Mouse (Mus musculus): ENCODE data around the gene Trim28. TPM values are rescaled to one million over a fixed set of nuclear protein-coding genes. Genes with fewer than 3 reads are reported as not detected.

Gene Trim28
- total and polyA plus RNA-seq, 3 experiments: 500 to 891 (median 516) TPM

- peaks cover 30% of the 10 kb centered on the region for H3K79me2 ChIP-seq (replicated peaks; ENCODE audit: control insufficient read depth, extremely low read depth, insufficient read depth, poor library complexity, severe bottlenecking)
- no peak for TF ChIP-seq ZKSCAN1 (IDR thresholded peaks at IDR 0.05; ENCODE audit: borderline replicate concordance, low read depth, low read length)
- peak; percentile 98 for TF ChIP-seq NELFE (IDR thresholded peaks at IDR 0.05; ENCODE audit: low read depth, low read length)
- peak; percentile 90 for TF ChIP-seq POLR2AphosphoS2 (IDR thresholded peaks at IDR 0.05; ENCODE audit: low read depth, low read length)
- TF ChIP-seq MAZ (IDR thresholded peaks at IDR 0.05; ENCODE audit: low read depth, low read length): peak; percentile 16; the same call in 1 of the 2 replicates
- TF ChIP-seq MEF2A (IDR thresholded peaks at IDR 0.05; ENCODE audit: borderline replicate concordance, low read depth, low read length): peak; percentile 40; the same call in 1 of the 2 replicates
- no peak for TF ChIP-seq CHD2 (IDR thresholded peaks at IDR 0.05; ENCODE audit: low read length)
- peak; percentile 51 for TF ChIP-seq BHLHE40 (IDR thresholded peaks at IDR 0.05; ENCODE audit: low read depth, low read length)
- TF ChIP-seq JUND (conservative IDR thresholded peaks at IDR 0.05; ENCODE audit: low read depth, low read length): no peak
- peak; percentile 86 for TF ChIP-seq NRF1 (IDR thresholded peaks at IDR 0.05; ENCODE audit: low read depth, low read length)
- TF ChIP-seq KAT2A (IDR thresholded peaks at IDR 0.05; ENCODE audit: insufficient replicate concordance, low read length): 0 out of 2 replicates have a peak, but pooled peaks have one; percentile 16
- TF ChIP-seq PAX5 (IDR thresholded peaks at IDR 0.05; ENCODE audit: low read length): no peak
- no peak for TF ChIP-seq EP300 (IDR thresholded peaks at IDR 0.05; ENCODE audit: low read length)
- no peak for TF ChIP-seq GABPA (IDR thresholded peaks at IDR 0.05; ENCODE audit: insufficient replicate concordance, low read depth, low read length)
- peak; percentile 67; the same call in 1 of the 2 replicates for TF ChIP-seq MXI1 (IDR thresholded peaks at IDR 0.05; ENCODE audit: low read depth, low read length)
- no peak for TF ChIP-seq RAD21 (IDR thresholded peaks at IDR 0.05; ENCODE audit: low read depth, low read length)
- TF ChIP-seq ELF1 (IDR thresholded peaks at IDR 0.05; ENCODE audit: low read depth, low read length): 0 out of 2 replicates have a peak, but pooled peaks have one; percentile 2
- TF ChIP-seq UBTF (IDR thresholded peaks at IDR 0.05; ENCODE audit: low read depth, low read length): no peak
- peak; percentile 73 for TF ChIP-seq TCF12 (IDR thresholded peaks at IDR 0.05; ENCODE audit: low read depth, low read length)
- peak; percentile 98 for TF ChIP-seq POLR2A (IDR thresholded peaks at IDR 0.05; ENCODE audit: low read depth, low read length)
- TF ChIP-seq JUN (IDR thresholded peaks at IDR 0.05; ENCODE audit: insufficient read depth, low read depth, low read length): no peak
- TF ChIP-seq TBP (conservative IDR thresholded peaks at IDR 0.05; ENCODE audit: low read depth, low read length): peak; percentile 71; the same call in 1 of the 2 replicates
- no peak for TF ChIP-seq ZNF384 (IDR thresholded peaks at IDR 0.05; ENCODE audit: low read depth, low read length)
- TF ChIP-seq MAX (IDR thresholded peaks at IDR 0.05; ENCODE audit: low read length): peak; percentile 88
- TF ChIP-seq MYC (IDR thresholded peaks at IDR 0.05; ENCODE audit: low read depth, low read length): peak; percentile 76
- TF ChIP-seq USF2 (conservative IDR thresholded peaks at IDR 0.05; ENCODE audit: low read depth, low read length): no peak
- TF ChIP-seq USF1 (IDR thresholded peaks at IDR 0.05; ENCODE audit: low read depth, low read length): no peak
- no peak for TF ChIP-seq RCOR1 (conservative IDR thresholded peaks at IDR 0.05; ENCODE audit: low read depth, low read length)
- peak; percentile 95 for TF ChIP-seq ZMIZ1 (IDR thresholded peaks at IDR 0.05; ENCODE audit: low read depth, low read length)
- peak overlapping the region; percentile 80 for H3K27ac ChIP-seq (ENCODE audit: insufficient read depth, low read depth)
- peaks cover 10 to 44% of the 10 kb centered on the region in 2 experiments; a peak in 3 of 4 replicates for H3K4me1 ChIP-seq (ENCODE audit: control insufficient read depth in 1 of 2, insufficient read depth in 2 of 2)
- H3K27me3 ChIP-seq (replicated peaks): peaks cover 4% of the 10 kb centered on the region
- dilution Hi-C loops (cut with MboI; ENCODE audit: extremely low pct_ligation_motif_present, extremely low pct_unique_long_range_greater_than_20kb, low sequenced_read_pairs): no loop called here
- DNase-seq (ENCODE audit: extremely low read depth): peak; percentile 92
- peak overlapping the region; percentile 92 to 100 (median 94) for H3K4me3 ChIP-seq (replicated peaks in 1 of 3; ENCODE audit: low read depth in 2 of 3, low read length in 2 of 3, poor library complexity in 1 of 3)
- H3K9ac ChIP-seq (ENCODE audit: insufficient read depth, low read depth): peak overlapping the region; percentile 78
- no peaks in the 10 kb centered on the region for H3K9me3 ChIP-seq (replicated peaks; ENCODE audit: low read length)
- peak overlapping the region; percentile 84; the same call in 1 of the 2 replicates for H3K4me2 ChIP-seq (ENCODE audit: insufficient read depth, low read depth, poor library complexity, severe bottlenecking)
- peaks cover 33 to 40% of the 10 kb centered on the region in 2 experiments for H3K36me3 ChIP-seq (replicated peaks in 1 of 2; ENCODE audit: control insufficient read depth in 1 of 2, insufficient read depth in 1 of 2, low read length in 1 of 2)
- in situ Hi-C loops (cut with MboI; ENCODE audit: low pct_ligation_motif_present, low pct_unique_long_range_greater_than_20kb, low sequenced_read_pairs): loop anchor here (25.0 kb wide), 1 partner anchor 537 kb away; the partner anchor contains the start of gene Zfp606
Observed at GRCm38 (mm10) chr7:13023928-13024731, 25.2 kb downstream of the Trim28 start.

All from CH12.LX (cell line).